Mouse (Mus musculus) heart, embryonic 15.5 days (tissue): Measurements from ENCODE around the gene Gm17581. TPM values are rescaled to one million over a fixed set of nuclear protein-coding genes. Genes with fewer than 3 reads are reported as not detected.
A peak's percentile ranks its signal among the peaks of the same experiment; 100 is the strongest.
"Not testable (repeated sequence)": the region's sequence is repeated elsewhere in the genome, so short reads cannot be mapped to it uniquely, and the experiment has no call there.

Source experiments
- ATAC-seq: fragments of 200-750 bp; cut with Nextera tagmentation; replicated peaks from 2 replicates; pipeline ENCODE4 v1.8.0; 2017; ENCODE audit warnings: low read depth, moderate TSS enrichment; ENCODE audit not compliant: insufficient number of reproducible peaks, insufficient read depth, low FRiP score
- H3K27ac ChIP-seq: fragments of 300-500 bp; sonication (generic); 2 replicates; pipeline ENCODE4 v1.5.1; 2015; ENCODE audit warnings: mild to moderate bottlenecking, inconsistent platforms
- H3K27me3 ChIP-seq: fragments of 300-500 bp; sonication (generic); 2 replicates; pipeline ENCODE4 v1.6.1; 2015; ENCODE audit warnings: inconsistent platforms
- H3K36me3 ChIP-seq: fragments of 300-500 bp; sonication (generic); 2 replicates; pipeline ENCODE4 v1.6.1; 2015; ENCODE audit warnings: mild to moderate bottlenecking, inconsistent platforms
- H3K4me1 ChIP-seq: fragments of 300-500 bp; sonication (generic); replicated peaks from 2 replicates; pipeline ENCODE4 v1.6.1; 2015; ENCODE audit warnings: inconsistent platforms
- H3K4me2 ChIP-seq: fragments of 300-500 bp; sonication (generic); 2 replicates; pipeline ENCODE4 v1.6.1; 2015; ENCODE audit warnings: inconsistent platforms, mild to moderate bottlenecking, moderate library complexity
- H3K4me3 ChIP-seq: fragments of 300-500 bp; sonication (generic); 2 replicates; pipeline ENCODE4 v1.5.1; 2015; ENCODE audit warnings: mild to moderate bottlenecking, inconsistent platforms
- H3K9ac ChIP-seq: fragments of 300-500 bp; sonication (generic); 2 replicates; pipeline ENCODE4 v1.6.1; 2015; ENCODE audit warnings: mild to moderate bottlenecking, inconsistent platforms
- H3K9me3 ChIP-seq: fragments of 300-500 bp; sonication (generic); replicated peaks from 2 replicates; pipeline ENCODE4 v1.6.1; 2016; ENCODE audit warnings: inconsistent platforms
- WGBS: fragments of 180-500 bp; shearing (Covaris S2); methylation state at CpG from one replicate; pipeline ENCODE4 v1.1.7; 2015; ENCODE audit warnings: mixed read lengths; 5-methylcytosine and 5-hydroxymethylcytosine counted together
- polyA plus RNA-seq: library from polyadenylated mRNA; unstranded; fragments of >200 nt; fragmentation: Nextera tagmentation; extraction: Ambion mirVana; gene quantifications from 2 replicates; pipeline ENCODE4 v1.2.1, GENCODE M21; 2015

The Gm17581 gene
- not detected in 2 replicates for polyA plus RNA-seq

DNA sequence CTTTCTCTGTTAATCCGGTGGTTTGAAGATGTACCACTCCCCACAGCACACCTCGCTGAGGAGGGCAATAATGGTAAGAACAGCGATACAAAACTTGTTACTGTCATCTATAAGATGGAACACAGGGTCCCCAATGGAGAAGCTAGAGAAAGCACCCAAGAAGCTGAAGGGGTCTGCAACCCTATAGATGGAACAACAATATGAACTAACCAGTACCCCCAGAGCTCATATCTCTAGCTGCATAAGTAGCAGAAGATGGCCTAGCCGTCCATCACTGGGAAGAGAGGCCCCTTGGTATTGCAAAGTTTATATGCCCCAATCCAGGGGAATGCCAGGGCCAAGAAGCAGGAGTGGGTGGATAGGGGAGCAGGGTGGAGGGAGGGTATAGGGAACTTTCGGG is at the start of gene Gm17581:
Gene Gm17581, minus strand, starts transcription at position 101 of the 400 bp plus-strand sequence.
- 77% methylated on average over 5 of the region's 5 CpGs for WGBS
- H3K27me3 ChIP-seq, H3K4me2 ChIP-seq, ATAC-seq, H3K4me3 ChIP-seq, H3K36me3 ChIP-seq, H3K4me1 ChIP-seq, H3K9me3 ChIP-seq, H3K9ac ChIP-seq, H3K27ac ChIP-seq: not testable (repeated sequence)

DNA sequence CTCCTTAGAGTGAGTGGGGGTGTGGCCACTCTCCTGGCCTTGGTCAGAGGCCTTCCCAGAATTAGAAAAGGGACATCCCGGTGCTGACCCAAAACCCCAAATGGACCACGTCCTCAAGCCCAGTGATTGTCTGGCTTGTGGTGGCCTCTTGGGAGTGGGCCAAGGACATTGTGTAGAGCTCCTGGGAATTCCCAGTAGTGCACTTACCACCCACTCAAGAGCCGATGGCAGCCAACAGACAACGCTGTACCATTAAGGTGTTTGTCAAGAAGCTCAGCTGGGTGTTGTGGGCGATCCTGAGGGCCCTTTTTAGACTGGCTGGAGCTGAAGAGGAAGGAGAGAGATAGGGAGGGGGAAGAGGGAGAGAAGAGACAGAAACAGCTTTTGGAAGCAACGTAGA is 48.9 kb upstream of the Gm17581 start:
- no peaks in the 10 kb centered on the region for H3K9me3 ChIP-seq
- no peak overlapping the region for H3K4me2 ChIP-seq
- H3K27ac ChIP-seq, result no peak overlapping the region
- no peak for ATAC-seq
- H3K27me3 ChIP-seq, result peaks cover 8% of the 10 kb centered on the region; the same call in 1 of the 2 replicates
- H3K4me1 ChIP-seq, result no peaks in the 10 kb centered on the region
- WGBS, result 62% methylated on average over 6 of the region's 6 CpGs
- no peak overlapping the region for H3K4me3 ChIP-seq
- H3K36me3 ChIP-seq, result no peaks in the 10 kb centered on the region
- H3K9ac ChIP-seq, result no peak overlapping the region

DNA sequence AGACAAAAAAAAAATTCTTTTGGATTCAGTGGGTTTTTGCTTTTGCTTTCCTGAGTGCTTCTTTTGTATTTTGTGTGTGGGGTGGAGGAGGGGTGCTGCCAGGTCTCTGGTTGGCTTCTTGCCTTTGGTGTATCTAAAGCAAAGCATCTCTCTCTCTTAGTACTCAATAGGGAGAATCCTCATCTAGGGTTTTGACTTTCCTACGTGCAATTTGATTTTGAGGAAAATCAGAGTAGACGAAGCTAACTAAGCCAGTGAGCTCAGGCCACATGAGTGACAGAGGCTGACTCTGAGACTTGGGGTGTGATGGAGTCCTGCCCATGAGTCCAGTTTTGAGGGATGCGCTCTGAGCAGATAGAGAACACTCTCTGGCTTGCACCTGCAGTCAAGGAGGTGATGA is 43.8 kb upstream of the Gm17581 start:
- Histone ChIP-seq H3K9me3 (no peaks in the 10 kb centered on the region), H3K4me3 (no peak overlapping the region), H3K27me3 (peaks cover 37% of the 10 kb centered on the region), H3K27ac (no peak overlapping the region), H3K4me1 (peaks cover 9% of the 10 kb centered on the region), H3K36me3 (no peaks in the 10 kb centered on the region), H3K9ac (no peak overlapping the region), H3K4me2 (no peak overlapping the region)
- 80% methylated on average over 3 of the region's 3 CpGs for WGBS
- no peak for ATAC-seq

DNA sequence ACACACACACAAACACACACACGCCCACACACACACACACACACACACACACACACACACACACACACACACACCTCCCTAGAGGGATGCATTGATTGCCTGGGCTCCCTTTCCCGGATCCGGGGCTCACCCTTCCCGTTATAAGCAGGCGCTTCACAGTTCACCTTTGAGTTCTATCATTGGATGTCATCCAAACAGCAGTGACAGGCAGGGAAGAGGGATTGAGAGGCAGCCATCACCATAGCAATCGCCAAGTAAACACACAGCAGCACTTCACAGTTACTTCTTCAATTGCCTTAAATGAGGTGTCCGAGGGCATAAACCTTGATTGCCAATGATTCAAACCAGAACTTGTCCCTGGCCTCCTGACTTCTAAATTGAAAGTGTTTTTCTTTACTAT is 43.4 kb upstream of the Gm17581 start:
- peaks cover 9% of the 10 kb centered on the region for H3K4me1 ChIP-seq
- no peaks in the 10 kb centered on the region for H3K36me3 ChIP-seq
- no peak overlapping the region for H3K4me2 ChIP-seq
- no peak overlapping the region for H3K9ac ChIP-seq
- peaks cover 42% of the 10 kb centered on the region for H3K27me3 ChIP-seq
- 50% methylated on average over 7 of the region's 7 CpGs for WGBS
- no peaks in the 10 kb centered on the region for H3K9me3 ChIP-seq
- H3K4me3 ChIP-seq, result no peak overlapping the region
- ATAC-seq, result no peak
- H3K27ac ChIP-seq, result no peak overlapping the region

DNA sequence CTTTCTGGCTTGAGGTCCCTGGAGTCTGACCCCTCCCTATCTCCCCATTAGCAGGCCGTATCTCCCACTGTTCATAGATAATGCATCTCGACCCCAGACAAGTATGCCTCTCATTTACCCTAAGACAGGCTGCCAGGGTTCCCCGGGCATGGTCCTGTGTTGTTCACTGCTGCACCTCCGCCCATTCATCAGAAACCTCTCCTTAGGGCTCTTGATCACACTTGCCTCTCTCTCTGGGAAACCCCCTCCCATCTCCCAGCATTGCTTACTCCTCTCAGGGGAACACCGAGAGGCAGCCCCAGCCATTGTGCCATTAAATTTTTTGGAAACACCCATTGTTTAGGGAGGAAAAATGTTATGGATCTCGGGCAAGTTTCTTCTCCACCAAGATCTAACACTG is 42.3 kb upstream of the Gm17581 start:
- H3K36me3 ChIP-seq, result no peaks in the 10 kb centered on the region
- peaks cover 9% of the 10 kb centered on the region for H3K4me1 ChIP-seq
- ATAC-seq, result no peak
- no peak overlapping the region for H3K9ac ChIP-seq
- peaks cover 53% of the 10 kb centered on the region for H3K27me3 ChIP-seq
- 51% methylated on average over 6 of the region's 6 CpGs for WGBS
- H3K9me3 ChIP-seq, result no peaks in the 10 kb centered on the region
- H3K4me3 ChIP-seq, result no peak overlapping the region
- H3K27ac ChIP-seq, result no peak overlapping the region
- H3K4me2 ChIP-seq, result no peak overlapping the region

DNA sequence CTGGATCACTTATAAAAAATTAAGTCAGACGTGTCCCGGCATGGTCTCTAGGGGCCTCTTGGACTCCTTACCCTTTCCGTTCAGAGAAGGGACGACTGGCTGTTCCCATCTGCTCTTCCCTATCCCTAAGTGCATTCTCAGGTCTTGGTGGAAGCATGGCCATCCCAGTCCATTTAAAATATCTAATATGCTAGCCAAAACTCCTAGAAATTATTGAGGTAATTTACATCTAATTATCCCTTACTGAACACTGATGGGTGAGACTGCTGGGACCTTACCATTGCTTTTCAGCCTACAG is 42.0 kb upstream of the Gm17581 start:
- Histone ChIP-seq H3K9me3 (no peaks in the 10 kb centered on the region), H3K4me1 (peaks cover 9% of the 10 kb centered on the region), H3K27me3 (peaks cover 56% of the 10 kb centered on the region), H3K4me3 (no peak overlapping the region), H3K36me3 (no peaks in the 10 kb centered on the region), H3K9ac (no peak overlapping the region), H3K4me2 (no peak overlapping the region), H3K27ac (no peak overlapping the region)
- WGBS, result 76% methylated on average over 4 of the region's 4 CpGs
- no peak for ATAC-seq

DNA sequence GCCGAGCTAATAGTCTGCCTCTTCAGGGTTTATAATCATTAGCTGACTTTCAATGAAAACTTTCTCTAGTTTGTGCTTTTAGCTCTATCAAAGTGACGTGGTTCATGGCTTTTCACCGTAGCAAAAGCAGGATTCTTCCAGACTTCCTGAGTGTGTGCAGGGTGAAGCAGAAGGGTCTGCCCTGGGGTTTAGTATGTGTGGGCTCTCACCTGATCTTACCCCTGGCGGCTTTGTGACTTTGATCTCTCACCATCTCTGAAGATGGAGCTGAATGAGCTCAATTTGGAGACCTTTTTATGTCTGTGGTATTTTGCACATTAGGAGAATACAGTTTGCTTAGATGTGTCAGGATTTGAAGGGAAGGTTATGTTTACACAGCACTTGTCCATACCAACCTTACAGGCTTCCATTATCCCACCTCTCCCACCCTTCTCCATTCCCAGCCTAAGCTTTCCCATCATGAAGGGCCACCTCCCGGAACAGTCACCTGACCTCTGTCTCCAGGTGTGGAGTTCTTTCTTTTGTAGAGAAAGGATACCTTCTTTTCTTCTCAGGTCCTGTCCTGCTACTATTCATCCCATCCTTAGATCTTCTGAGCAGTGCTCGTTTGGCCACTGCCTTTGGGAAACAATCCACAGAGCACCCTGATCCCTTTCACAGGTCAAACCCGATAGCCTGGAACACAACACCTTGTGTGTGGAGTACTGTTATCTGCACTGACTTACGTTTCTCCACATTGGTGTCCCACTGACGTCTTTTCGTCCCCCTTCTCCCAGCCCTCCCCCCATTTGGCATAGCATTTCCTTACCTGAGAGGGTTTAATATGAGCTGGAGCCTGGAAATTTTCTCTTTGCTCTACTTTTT is 41.4 kb upstream of the Gm17581 start:
- Histone ChIP-seq H3K4me1 (peaks cover 9% of the 10 kb centered on the region), H3K27ac (no peak overlapping the region), H3K4me2 (no peak overlapping the region), H3K27me3 (peaks cover 61% of the 10 kb centered on the region), H3K4me3 (no peak overlapping the region), H3K9me3 (no peaks in the 10 kb centered on the region), H3K9ac (no peak overlapping the region), H3K36me3 (no peaks in the 10 kb centered on the region)
- no peak for ATAC-seq
- 57% methylated on average over 10 of the region's 10 CpGs for WGBS

DNA sequence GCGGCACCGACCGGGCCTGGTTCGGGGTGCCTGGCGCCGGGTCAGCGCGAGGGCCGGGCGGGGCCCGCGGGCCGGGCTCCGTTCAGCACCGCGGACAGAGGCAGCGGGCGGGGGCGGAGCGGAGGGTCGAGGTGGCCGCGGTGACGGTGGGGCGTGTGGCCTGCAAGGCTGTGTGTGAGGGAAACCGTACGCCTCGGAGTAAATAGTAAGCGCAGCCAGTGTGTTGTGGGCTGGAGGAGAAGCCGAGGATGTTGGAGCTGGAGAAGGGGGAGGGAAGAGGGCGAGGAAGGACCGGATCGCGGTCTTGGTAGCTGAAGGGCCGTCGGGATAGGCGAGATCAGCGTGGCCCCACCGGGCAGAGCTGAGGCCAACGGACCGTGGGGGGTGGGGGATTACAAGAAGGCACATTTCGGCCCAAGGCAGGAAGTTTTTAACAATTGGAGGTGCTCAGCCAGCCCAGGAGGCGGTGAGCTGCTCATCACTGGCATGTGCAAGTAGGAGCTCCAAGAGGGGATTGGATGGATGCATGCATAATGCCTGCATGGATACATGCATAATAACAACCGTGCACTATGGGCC is 40.1 kb upstream of the Gm17581 start:
- Histone ChIP-seq H3K4me1 (peaks cover 9% of the 10 kb centered on the region), H3K4me3 (peak overlapping the region; percentile 55), H3K9me3 (no peaks in the 10 kb centered on the region), H3K36me3 (no peaks in the 10 kb centered on the region), H3K27ac (no peak overlapping the region), H3K27me3 (peaks cover 65% of the 10 kb centered on the region), H3K9ac (no peak overlapping the region), H3K4me2 (peak overlapping the region; percentile 96)
- ATAC-seq, result peak; percentile 73
- WGBS, result 2% methylated on average over 44 of the region's 44 CpGs

DNA sequence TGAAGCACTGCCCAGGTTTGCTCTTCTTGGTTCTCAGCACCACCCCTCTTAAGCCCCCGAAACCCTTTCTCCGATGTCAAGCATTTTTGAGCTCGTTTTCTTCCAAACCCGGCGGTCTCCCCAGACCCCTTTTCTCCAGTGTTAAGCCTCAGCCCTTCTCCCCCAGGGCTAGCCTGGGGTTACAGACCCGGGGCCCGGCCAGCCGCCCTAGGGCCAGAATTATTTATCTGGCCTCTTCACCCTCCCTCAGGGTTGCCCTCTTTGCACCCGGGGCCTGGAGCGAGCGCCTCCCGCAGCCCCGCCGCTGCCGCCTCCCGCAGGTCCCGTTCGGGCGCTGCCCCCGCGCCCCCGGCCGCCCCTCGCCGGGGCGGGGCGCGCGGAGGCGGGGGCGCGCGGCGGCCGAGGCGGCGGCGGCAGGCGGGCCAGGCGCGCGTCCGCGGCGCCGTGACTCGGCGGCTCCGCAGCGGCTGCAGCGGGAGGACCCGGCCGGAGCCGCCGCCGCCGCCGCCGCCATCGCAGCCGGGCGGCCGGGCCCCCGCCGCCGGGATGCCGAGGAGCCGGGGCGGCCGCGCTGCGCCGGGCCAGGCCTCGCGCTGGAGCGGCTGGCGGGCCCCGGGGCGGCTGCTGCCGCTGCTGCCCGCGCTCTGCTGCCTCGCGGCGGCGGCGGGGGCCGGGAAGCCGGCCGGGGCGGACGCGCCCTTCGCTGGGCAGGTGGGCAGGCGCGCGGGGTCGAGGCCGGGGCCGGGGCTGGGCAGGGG is 39.4 kb upstream of the Gm17581 start, which contains the start of gene Mmp24:
Gene Mmp24, plus strand, starts transcription at position 416 of the 758 bp plus-strand sequence.
- H3K27me3 ChIP-seq, result peaks cover 68% of the 10 kb centered on the region
- H3K4me2 ChIP-seq, result peak within 1 kb of the TSS; percentile 96
- H3K9ac ChIP-seq, result no peak within 1 kb of the TSS
- H3K27ac ChIP-seq, result no peak within 1 kb of the TSS
- 2% methylated on average over 57 of the region's 100 CpGs for WGBS
- no peaks in the 10 kb centered on the region for H3K9me3 ChIP-seq
- no peaks in the 10 kb centered on the region for H3K36me3 ChIP-seq
- H3K4me3 ChIP-seq, result peak within 1 kb of the TSS; percentile 55
- peaks cover 9% of the 10 kb centered on the region for H3K4me1 ChIP-seq
- no peak; the same call in 1 of the 2 replicates for ATAC-seq

DNA sequence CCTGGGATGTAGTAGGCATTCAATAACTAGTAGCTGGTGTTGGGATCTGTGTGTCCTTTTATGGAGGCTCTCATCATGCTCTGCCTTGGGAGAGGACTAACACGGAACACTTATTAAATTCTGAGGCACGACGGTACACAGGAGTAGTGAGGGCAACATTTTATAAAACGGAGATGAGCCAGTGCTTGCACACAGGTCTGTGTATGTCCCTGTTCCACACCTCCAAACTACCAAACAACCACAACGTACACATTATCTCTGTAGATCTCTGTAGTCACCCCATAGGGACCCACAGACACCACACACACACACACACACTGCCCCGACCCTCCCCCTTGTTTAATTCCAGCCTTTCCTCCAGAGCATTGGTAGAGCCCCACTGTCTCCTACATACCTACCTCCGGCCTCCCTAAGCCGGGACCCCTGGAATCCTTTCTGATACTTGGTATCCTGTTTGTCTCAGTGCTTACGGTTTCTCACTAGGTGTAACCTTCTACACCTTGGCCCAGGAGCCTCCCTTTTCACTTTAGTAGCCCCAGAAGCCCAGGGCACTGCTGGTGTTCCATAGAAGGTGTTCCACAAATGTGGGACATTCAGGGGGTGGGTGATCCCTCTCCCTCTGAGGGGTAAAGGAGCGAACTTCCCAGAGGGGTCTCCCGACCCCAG is 38.7 kb upstream of the Gm17581 start:
- H3K36me3 ChIP-seq, result no peaks in the 10 kb centered on the region
- H3K27ac ChIP-seq, result no peak overlapping the region
- no peak overlapping the region for H3K9ac ChIP-seq
- peaks cover 9% of the 10 kb centered on the region for H3K4me1 ChIP-seq
- H3K9me3 ChIP-seq, result no peaks in the 10 kb centered on the region
- WGBS, result 48% methylated on average over 11 of the region's 11 CpGs
- peak overlapping the region; percentile 55 for H3K4me3 ChIP-seq
- H3K27me3 ChIP-seq, result peaks cover 75% of the 10 kb centered on the region
- ATAC-seq, result no peak
- peak overlapping the region; percentile 96 for H3K4me2 ChIP-seq

DNA sequence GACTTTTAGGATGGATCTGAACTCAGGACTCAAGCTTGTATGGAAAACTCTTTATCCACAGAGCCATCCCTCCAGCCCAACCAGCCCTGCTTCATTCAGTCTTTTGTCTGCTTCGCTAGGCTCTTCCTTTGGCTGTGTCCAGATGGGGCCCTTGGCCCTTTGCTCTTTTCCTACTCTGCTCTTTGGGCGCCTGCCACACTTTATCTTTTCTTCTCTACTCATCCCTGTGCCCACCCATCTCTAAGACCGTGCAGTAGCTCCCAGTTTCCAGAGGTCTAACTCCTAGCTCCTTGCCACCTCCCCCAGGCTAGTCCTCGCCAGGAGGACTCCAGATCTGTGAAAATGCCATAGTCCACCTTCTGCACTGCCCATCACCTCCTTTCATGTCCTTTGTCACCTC is 38.0 kb upstream of the Gm17581 start:
- WGBS, result 56% methylated on average over 4 of the region's 4 CpGs
- H3K4me1 ChIP-seq, result peaks cover 9% of the 10 kb centered on the region
- H3K27me3 ChIP-seq, result peaks cover 81% of the 10 kb centered on the region
- H3K9me3 ChIP-seq, result no peaks in the 10 kb centered on the region
- no peaks in the 10 kb centered on the region for H3K36me3 ChIP-seq
- no peak overlapping the region for H3K4me3 ChIP-seq
- H3K4me2 ChIP-seq, result no peak overlapping the region
- no peak overlapping the region for H3K27ac ChIP-seq
- H3K9ac ChIP-seq, result no peak overlapping the region
- ATAC-seq, result no peak
